Mouse (Mus musculus) liver, adult 2 months (tissue): ENCODE measurements at regions not wholly inside any gene's neighbourhood (a gene's known extent, or its start where the extent isn't known, plus 50 kb on each side); places are given as distances from the start of the nearest gene placed in this dataset.

Source experiments
- CTCF ChIP-seq: fragments of 200-500 bp; IDR thresholded peaks from 2 replicates; pipeline ENCODE4 v1.5.1; 2011; ENCODE audit warnings: low read depth, low read length, control low read depth
- POLR2A ChIP-seq: fragments of 200-500 bp; IDR thresholded peaks from 2 replicates; pipeline ENCODE4 v1.6.1; 2011; ENCODE audit warnings: low read length, control low read depth; ENCODE audit not compliant: insufficient read depth; ENCODE audit errors: extremely low read depth

GRCm38 (mm10) chr6:16221002-16221627 is 500.7 kb downstream of the Mdfic start:
- TF ChIP-seq CTCF (peak; percentile 39), POLR2A (no peak)
